Mouse (Mus musculus) lung, embryonic 14.5 days (tissue): ENCODE data around the gene 4931417E11Rik. TPM values are rescaled to one million over a fixed set of nuclear protein-coding genes. Genes with fewer than 3 reads are reported as not detected.

ENCODE experiments used
- ATAC-seq: fragments of 200-750 bp; cut with Nextera tagmentation; 2 replicates; pipeline ENCODE4 v1.8.0; 2017; ENCODE audit warnings: mild to moderate bottlenecking, moderate TSS enrichment, moderate library complexity; ENCODE audit not compliant: insufficient read depth
- DNase-seq: peaks from one replicate; pipeline ENCODE4 v3.0.0-alpha.2; 2015
- H3K27ac ChIP-seq: fragments of 300-500 bp; sonication (generic); 2 replicates; pipeline ENCODE4 v1.5.1; 2014; ENCODE audit warnings: low read depth, mild to moderate bottlenecking, moderate library complexity
- H3K27me3 ChIP-seq: fragments of 300-500 bp; sonication (generic); 2 replicates; pipeline ENCODE4 v1.6.1; 2014; ENCODE audit warnings: low read length, control low read depth; ENCODE audit not compliant: insufficient read depth
- H3K36me3 ChIP-seq: fragments of 300-500 bp; sonication (generic); 2 replicates; pipeline ENCODE4 v1.6.1; 2014; ENCODE audit warnings: control low read depth; ENCODE audit not compliant: insufficient read depth
- H3K4me1 ChIP-seq: fragments of 300-500 bp; sonication (generic); 2 replicates; pipeline ENCODE4 v1.6.1; 2014; ENCODE audit warnings: antibody characterized with exemption, control low read depth; ENCODE audit not compliant: insufficient read depth
- H3K4me2 ChIP-seq: fragments of 300-500 bp; sonication (generic); 2 replicates; pipeline ENCODE4 v1.6.1; 2014; ENCODE audit warnings: mild to moderate bottlenecking
- H3K4me3 ChIP-seq: fragments of 300-500 bp; sonication (generic); 2 replicates; pipeline ENCODE4 v1.5.1; 2014; ENCODE audit warnings: low read depth, low read length
- H3K9ac ChIP-seq: fragments of 300-500 bp; sonication (generic); 2 replicates; pipeline ENCODE4 v1.6.1; 2014
- H3K9me3 ChIP-seq: fragments of 300-500 bp; sonication (generic); 2 replicates; pipeline ENCODE4 v1.6.1; 2016; ENCODE audit warnings: low read depth, low read length, control low read depth
- CTCF ChIP-seq: IDR thresholded peaks from 2 replicates; pipeline ENCODE4 v1.5.1; 2016; ENCODE audit warnings: antibody characterized with exemption, low read depth
- WGBS: fragments of 180-500 bp; shearing (Covaris S2); extraction: QIAGEN DNeasy Blood & Tissue Kit; methylation state at CpG from one replicate; pipeline ENCODE4 v1.1.7; 2014; 5-methylcytosine and 5-hydroxymethylcytosine counted together
- polyA plus RNA-seq: library from polyadenylated mRNA; unstranded; fragments of >200 nt; fragmentation: Nextera tagmentation; extraction: Ambion mirVana; gene quantifications from 2 replicates; pipeline ENCODE4 v1.2.1, GENCODE M21; 2014

The 4931417E11Rik gene
- polyA plus RNA-seq, 1 experiment from 2014 or later = not detected

DNA sequence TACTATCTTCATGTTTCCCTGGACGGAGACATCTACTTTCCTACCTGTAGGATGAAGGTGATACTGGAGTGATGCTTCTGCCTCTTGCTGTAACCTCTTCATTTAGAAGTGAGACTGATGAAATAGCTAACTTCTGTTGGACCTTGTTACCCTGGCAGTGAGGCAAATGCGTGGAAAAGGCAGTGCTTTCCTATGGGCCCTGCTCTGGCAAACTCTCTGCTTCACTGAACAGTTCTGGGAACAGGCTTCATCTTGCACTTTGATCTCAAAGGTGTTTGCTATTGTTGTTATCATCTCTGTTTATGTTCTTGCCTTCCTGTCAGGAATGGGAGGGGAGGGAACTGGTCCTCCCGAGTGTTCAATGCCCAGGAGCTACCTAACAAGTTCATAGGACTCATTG, 3.4 kb downstream of the 4931417E11Rik start:
- Histone ChIP-seq H3K9ac (no peak overlapping the region), H3K36me3 (no peaks in the 10 kb centered on the region), H3K9me3 (no peaks in the 10 kb centered on the region), H3K27ac (no peak overlapping the region), H3K27me3 (no peaks in the 10 kb centered on the region), H3K4me1 (no peaks in the 10 kb centered on the region), H3K4me3 (no peak overlapping the region), H3K4me2 (no peak overlapping the region)
- ATAC-seq (no peak), DNase-seq (no peak)
- WGBS = 44% methylated on average over 3 of the region's 3 CpGs
- no peak for TF ChIP-seq CTCF

DNA sequence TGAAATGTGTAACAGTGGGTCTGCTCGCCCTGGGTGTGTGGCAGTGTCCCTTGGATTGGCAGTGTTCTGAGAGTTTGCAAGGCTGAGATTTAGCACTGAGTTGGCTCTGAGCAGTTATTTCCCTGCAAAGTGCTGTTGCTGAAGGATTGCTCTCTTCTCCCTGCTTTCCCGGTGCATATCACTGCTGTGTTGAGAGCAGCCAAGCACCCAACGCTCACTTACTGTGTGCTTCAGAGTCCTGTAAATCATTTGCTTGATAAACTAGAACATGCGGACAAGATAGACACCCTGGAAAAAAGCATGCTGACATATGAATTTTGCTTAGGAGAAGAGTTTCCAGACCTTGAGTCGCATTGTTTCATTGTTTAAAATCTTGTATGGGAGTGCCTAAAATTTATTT, 6.9 kb downstream of the 4931417E11Rik start:
- no peaks in the 10 kb centered on the region for H3K4me1 ChIP-seq

DNA sequence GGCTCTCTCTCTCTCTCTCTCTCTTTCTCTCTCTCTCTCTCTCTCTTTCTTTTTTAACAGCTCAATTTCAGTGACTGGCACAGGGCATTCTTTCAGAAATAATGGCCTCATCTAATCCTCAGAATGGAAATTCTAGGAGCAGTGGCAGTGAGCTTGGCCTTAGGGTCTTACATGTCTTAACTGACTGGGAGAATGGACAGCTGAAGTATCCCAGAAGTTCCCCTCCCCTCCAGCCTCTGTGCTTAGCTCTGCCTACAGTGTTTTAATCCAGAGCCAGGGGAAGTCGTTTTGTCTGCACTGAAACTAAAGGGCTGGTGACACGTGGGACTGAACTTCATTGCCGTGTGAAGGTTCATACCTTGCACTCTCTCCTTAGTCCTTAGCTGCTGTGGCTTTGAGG, 35.6 kb downstream of the 4931417E11Rik start:
- H3K36me3 ChIP-seq = no peaks in the 10 kb centered on the region
- no peaks in the 10 kb centered on the region for H3K9me3 ChIP-seq
- ATAC-seq (no peak), DNase-seq (no peak)
- no peak for TF ChIP-seq CTCF
- H3K4me2 ChIP-seq = no peak overlapping the region
- H3K27ac ChIP-seq = no peak overlapping the region
- H3K4me1 ChIP-seq = peaks cover under 1% of the 10 kb centered on the region; the same call in 1 of the 2 replicates
- no peak overlapping the region for H3K4me3 ChIP-seq
- H3K27me3 ChIP-seq = no peaks in the 10 kb centered on the region
- WGBS = 36% methylated on average over 3 of the region's 3 CpGs
- H3K9ac ChIP-seq = no peak overlapping the region

More for the DNA sequence above, 6.9 kb downstream of the 4931417E11Rik start:
- no peak overlapping the region for H3K9ac ChIP-seq
- DNase-seq = no peak
- H3K9me3 ChIP-seq = no peaks in the 10 kb centered on the region
- no peak for TF ChIP-seq CTCF
- H3K27ac ChIP-seq = no peak overlapping the region
- WGBS = 62% methylated on average over 5 of the region's 5 CpGs
- H3K4me3 ChIP-seq = no peak overlapping the region
- H3K36me3 ChIP-seq = no peaks in the 10 kb centered on the region
- ATAC-seq = no peak
- no peak overlapping the region for H3K4me2 ChIP-seq
- no peaks in the 10 kb centered on the region for H3K27me3 ChIP-seq

DNA sequence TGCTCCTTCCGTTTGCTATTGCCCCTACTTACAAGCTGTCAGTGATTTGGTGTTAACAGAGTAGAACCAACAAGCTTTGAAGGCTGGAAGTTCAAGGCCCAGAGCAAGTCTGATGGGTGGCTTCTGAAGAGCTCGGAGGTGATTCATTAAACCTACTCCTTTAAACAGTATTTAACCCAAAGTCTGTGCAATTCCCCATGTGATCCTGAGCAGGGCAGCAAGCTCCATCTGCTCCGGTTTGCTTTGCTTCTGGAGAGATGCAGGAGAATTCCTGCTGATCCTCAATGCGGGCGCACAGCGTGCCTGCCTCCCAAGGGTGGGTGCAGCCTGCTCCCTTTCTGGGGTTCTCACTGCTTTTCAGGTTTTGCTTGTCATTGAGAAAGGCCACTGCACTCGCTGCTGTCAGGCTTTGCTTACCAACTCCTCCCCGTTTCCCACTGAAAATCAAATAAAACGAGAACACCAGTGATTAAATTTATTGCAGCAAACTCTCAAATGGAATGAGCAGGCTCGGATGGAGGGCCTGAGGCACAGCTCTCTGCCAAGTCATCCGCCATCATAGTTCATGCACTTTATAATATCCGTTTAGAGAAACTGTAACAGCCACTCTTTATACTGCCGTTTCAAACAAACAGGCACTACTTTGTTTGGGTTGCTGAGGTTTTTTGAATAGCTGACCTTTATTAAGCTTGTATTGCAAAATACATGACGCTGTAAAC, 40.7 kb downstream of the 4931417E11Rik start:
- Histone ChIP-seq H3K27me3 (no peaks in the 10 kb centered on the region), H3K9me3 (no peaks in the 10 kb centered on the region), H3K9ac (no peak overlapping the region), H3K4me3 (no peak overlapping the region), H3K27ac (no peak overlapping the region), H3K36me3 (no peaks in the 10 kb centered on the region), H3K4me2 (peak overlapping the region; percentile 36), H3K4me1 (peaks cover 8% of the 10 kb centered on the region; the same call in 1 of the 2 replicates)
- ATAC-seq (peak; percentile 76), DNase-seq (peak; percentile 58)
- TF ChIP-seq CTCF = no peak
- 16% methylated on average over 14 of the region's 14 CpGs for WGBS

DNA sequence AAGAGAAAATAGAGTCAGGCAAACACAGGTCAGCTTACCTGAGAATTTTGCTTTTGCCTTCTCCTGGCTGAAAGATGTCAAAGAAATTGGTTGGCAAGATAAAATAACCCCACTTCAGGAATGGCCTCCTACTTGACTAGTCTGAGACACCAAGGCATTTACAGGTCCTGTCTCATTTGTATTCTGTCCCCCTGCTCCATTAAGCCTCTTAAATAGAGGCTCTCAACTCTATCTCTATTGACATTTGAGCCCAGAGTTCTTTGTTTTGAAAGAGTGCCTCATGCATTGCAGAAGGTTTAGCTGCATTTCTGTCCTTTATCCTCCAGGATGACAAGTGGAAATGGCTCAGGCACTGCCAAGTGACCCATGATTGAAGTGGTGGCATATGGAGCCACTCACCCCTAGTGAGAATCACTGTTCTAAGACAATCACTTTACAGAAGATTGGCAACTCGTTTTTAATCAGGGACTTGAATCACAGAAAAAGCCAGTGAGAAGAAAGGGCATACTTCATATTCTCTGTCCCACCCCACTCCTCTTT, 42.1 kb downstream of the 4931417E11Rik start:
- Histone ChIP-seq H3K36me3 (no peaks in the 10 kb centered on the region), H3K27ac (no peak overlapping the region), H3K9ac (no peak overlapping the region), H3K9me3 (no peaks in the 10 kb centered on the region), H3K27me3 (no peaks in the 10 kb centered on the region), H3K4me3 (no peak overlapping the region), H3K4me2 (no peak overlapping the region), H3K4me1 (peaks cover 8% of the 10 kb centered on the region; the same call in 1 of the 2 replicates)
- 24% methylated on average over 1 of the region's 1 CpGs for WGBS
- no peak for DNase-seq
- no peak for TF ChIP-seq CTCF
- ATAC-seq = no peak

Other genes with a start within 250 kb of the 4931417E11Rik start
- gene Dnah6, start 248.0 kb downstream of the 4931417E11Rik start, polyA plus RNA-seq = 0.14 and 0.24 TPM in 2 replicates
- gene Suclg1, start 221.3 kb downstream of the 4931417E11Rik start, polyA plus RNA-seq = 164 and 166 TPM in 2 replicates